Mouse (Mus musculus): Measurements from ENCODE around the gene Zfp961.
"Not testable (repeated sequence)": the region's sequence is repeated elsewhere in the genome, so short reads cannot be mapped to it uniquely, and the experiment has no call there.

The Zfp961 gene

GRCm38 (mm10) chr8:72017339-72017738, 66.5 kb downstream of the Zfp961 start:
- in situ Hi-C loops (cut with MboI) = not testable (repeated sequence)

- in situ Hi-C loops (cut with MboI) = no loop called here
Observed at GRCm38 (mm10) chr8:72018141-72018540, 67.3 kb downstream of the Zfp961 start.

GRCm38 (mm10) chr8:72019022-72019421, 68.2 kb downstream of the Zfp961 start:
- in situ Hi-C loops (cut with MboI) = not testable (repeated sequence)

- in situ Hi-C loops (cut with MboI) = no loop called here
Observed at GRCm38 (mm10) chr8:72019816-72020215, 69.0 kb downstream of the Zfp961 start.

- in situ Hi-C loops (cut with MboI) = not testable (repeated sequence)
Observed at GRCm38 (mm10) chr8:72024886-72025285, 74.0 kb downstream of the Zfp961 start.

- in situ Hi-C loops (cut with MboI) = not testable (repeated sequence)
Observed at GRCm38 (mm10) chr8:72032926-72033325, 82.1 kb downstream of the Zfp961 start.

GRCm38 (mm10) chr8:72040918-72041317, 90.1 kb downstream of the Zfp961 start, which contains the start of gene Olfr372:
Gene Olfr372 (plus strand): TSS chr8:72041218.
- in situ Hi-C loops (cut with MboI) = not testable (repeated sequence)

- in situ Hi-C loops (cut with MboI) = no loop called here
Observed at GRCm38 (mm10) chr8:72042493-72042892, 91.7 kb downstream of the Zfp961 start.
